Mouse (Mus musculus): Measurements from ENCODE around the gene Ttc24. TPM values are rescaled to one million over a fixed set of nuclear protein-coding genes. Genes with fewer than 3 reads are reported as not detected.

Ttc24 gene
- polyA plus RNA-seq, 1 experiment = not detected

DNA sequence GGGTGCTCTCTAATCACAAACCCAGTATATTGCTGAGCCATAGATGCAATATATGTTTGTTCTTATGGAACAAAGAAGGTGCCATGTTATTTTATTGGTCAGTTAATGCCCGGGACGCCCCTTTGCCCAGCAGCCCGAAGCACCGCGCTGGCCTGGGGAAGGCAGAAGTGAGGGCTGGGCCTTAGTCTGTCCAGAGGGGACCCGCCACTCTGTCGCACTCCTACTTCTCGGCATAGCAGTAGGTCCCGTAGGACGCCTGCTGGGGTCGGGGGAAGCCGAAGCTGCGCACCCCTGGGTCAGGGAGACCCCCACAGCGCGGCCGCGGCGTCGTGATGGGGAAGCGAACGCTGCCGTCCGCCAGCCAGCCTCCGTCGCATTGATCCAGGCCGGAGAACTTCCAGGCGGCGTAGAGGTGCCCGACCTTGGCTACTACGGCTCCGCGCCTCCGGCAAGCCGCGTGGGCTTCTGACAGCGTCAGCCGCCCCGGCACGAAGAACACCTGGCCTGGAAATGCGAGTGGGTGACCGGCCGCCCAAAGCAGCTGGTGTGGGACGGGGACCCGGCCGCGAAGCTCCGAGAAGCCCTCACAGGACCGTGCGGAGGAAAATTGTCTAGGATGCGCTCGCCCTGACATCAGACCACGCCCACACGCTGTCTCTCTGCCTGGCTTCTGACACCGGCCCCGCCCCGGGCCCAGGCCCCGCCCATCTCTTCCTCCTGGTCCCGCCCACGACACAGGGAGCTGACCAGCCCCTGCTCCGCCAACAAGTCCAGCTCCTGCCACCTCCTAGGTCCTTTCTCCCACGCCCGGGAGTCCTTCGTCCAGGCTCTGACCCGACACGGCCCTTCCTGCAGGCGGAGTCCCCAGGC, 55.5 kb downstream of the Ttc24 start:
- no peaks in the 10 kb centered on the region for H3K36me3 ChIP-seq (ENCODE audit: control insufficient read depth, insufficient read depth, low read length)
- H3K4me1 ChIP-seq (ENCODE audit: control insufficient read depth, insufficient read depth, insufficient read length) = peaks cover 16% of the 10 kb centered on the region
- DNase-seq (ENCODE audit: low read depth in 1 of 2, low spot score in 2 of 2) = peak; percentile 35 to 79
- WGBS = 4% methylated on average over 66 of the region's 66 CpGs
- H3K4me3 ChIP-seq (ENCODE audit: extremely low read depth, insufficient read depth, insufficient read length) = peak overlapping the region; percentile 61
- no peak overlapping the region for H3K27ac ChIP-seq (ENCODE audit: insufficient read depth, low read length)
- TF ChIP-seq POLR2A (IDR thresholded peaks at IDR 0.05; ENCODE audit: low read depth, low read length) = no peak
- peaks cover 27% of the 10 kb centered on the region for H3K27me3 ChIP-seq (ENCODE audit: control insufficient read depth, insufficient read depth, low read length)

Other genes with a start within 250 kb of the Ttc24 start
- 27.4 and 29.1 TPM in 2 replicates for gene Sh2d2a, start 231.5 kb downstream of the Ttc24 start, polyA plus RNA-seq (2012; rRNA removed)
- gene Prcc, start 192.7 kb downstream of the Ttc24 start, polyA plus RNA-seq (2012; rRNA removed) = 23.3 and 23.4 TPM in 2 replicates
- gene Hdgf, start 172.0 kb downstream of the Ttc24 start, polyA plus RNA-seq (2012; rRNA removed) = 43.6 and 50.0 TPM in 2 replicates
- 24.3 and 34.6 TPM in 2 replicates for gene Mrpl24, start 158.8 kb downstream of the Ttc24 start, polyA plus RNA-seq (2012; rRNA removed)
- 14.3 and 17.4 TPM in 2 replicates for gene Isg20l2, start 148.0 kb downstream of the Ttc24 start, polyA plus RNA-seq (2012; rRNA removed)
- 35.6 and 36.7 TPM in 2 replicates for gene Rrnad1, start 147.6 kb downstream of the Ttc24 start, polyA plus RNA-seq (2012; rRNA removed)
- gene Crabp2, start 129.6 kb downstream of the Ttc24 start, polyA plus RNA-seq (2012; rRNA removed) = 0.08 TPM in 1 of 2 replicates, not detected in the other
- 1.2 and 1.7 TPM in 2 replicates for gene Nes, start 107.2 kb downstream of the Ttc24 start, polyA plus RNA-seq (2012; rRNA removed)
- gene Bcan, start 78.1 kb downstream of the Ttc24 start, polyA plus RNA-seq (2012; rRNA removed) = 0.11 TPM in 1 of 2 replicates, not detected in the other
- gene Hapln2, start 50.7 kb downstream of the Ttc24 start, polyA plus RNA-seq (2012; rRNA removed) = not detected in 2 replicates
- gene Gpatch4, start 35.2 kb downstream of the Ttc24 start, polyA plus RNA-seq (2012; rRNA removed) = 5.0 and 5.2 TPM in 2 replicates
- gene Naxe, start 19.8 kb downstream of the Ttc24 start, polyA plus RNA-seq (2012; rRNA removed) = 30.0 and 32.1 TPM in 2 replicates
- gene Iqgap3, start 3.7 kb upstream of the Ttc24 start, polyA plus RNA-seq (2012; rRNA removed) = 4.3 and 5.0 TPM in 2 replicates
- 119 and 142 TPM in 2 replicates for gene Mef2d, start 64.1 kb upstream of the Ttc24 start, polyA plus RNA-seq (2012; rRNA removed)
- 0.21 and 0.29 TPM in 2 replicates for gene Rhbg, start 176.4 kb upstream of the Ttc24 start, polyA plus RNA-seq (2012; rRNA removed)
- not detected in 2 replicates for gene Gm38392, start 208.9 kb upstream of the Ttc24 start, polyA plus RNA-seq (2012; rRNA removed)
- 1.7 and 2.1 TPM in 2 replicates for gene Tsacc, start 218.7 kb upstream of the Ttc24 start, polyA plus RNA-seq (2012; rRNA removed)
- gene Cct3, start 218.8 kb upstream of the Ttc24 start, polyA plus RNA-seq (2012; rRNA removed) = 72.2 and 77.4 TPM in 2 replicates
- 116 and 118 TPM in 2 replicates for gene Glmp, start 246.7 kb upstream of the Ttc24 start, polyA plus RNA-seq (2012; rRNA removed)

All from spleen, adult 2 months (tissue).